8 mouse cellular contexts compared by ENCODE assay signal in genomic region chr4:49059021-49059401, GRCm38 (mm10). TPM values are rescaled to one million over a fixed set of nuclear protein-coding genes. Genes with fewer than 3 reads are reported as not detected.
DNase-seq lines count a peak whose midpoint lies in the region; ATAC-seq and TF ChIP-seq lines count a peak whose summit lies in the region.

Gene Plppr1 (plus strand): TSS chr4:49059273.

- H3K4me1 ChIP-seq in embryonic facial prominence, embryonic 11.5 days (ENCODE audit: control insufficient read depth, insufficient read depth, low read length), result no peaks in the 10 kb centered on the region; the same call in 1 of the 2 replicates
- H3K4me1 ChIP-seq in hindbrain, embryonic 13.5 days (replicated peaks), result peaks cover 41% of the 10 kb centered on the region
- H3K4me1 ChIP-seq in midbrain, postnatal 0 days (ENCODE audit: insufficient read depth, low read length), result peaks cover 13% of the 10 kb centered on the region; the same call in 1 of the 2 replicates

- H3K36me3 ChIP-seq in embryonic facial prominence, embryonic 11.5 days (replicated peaks; ENCODE audit: control insufficient read depth, insufficient read depth, low read depth, low read length), result no peaks in the 10 kb centered on the region
- no peaks in the 10 kb centered on the region for H3K36me3 ChIP-seq in hindbrain, embryonic 13.5 days
- no peaks in the 10 kb centered on the region for H3K36me3 ChIP-seq in midbrain, postnatal 0 days (ENCODE audit: insufficient read depth, low read length)

- WGBS in embryonic facial prominence, embryonic 11.5 days, result under 1% methylated on average over 21 of the region's 21 CpGs
- under 1% methylated on average over 21 of the region's 21 CpGs for WGBS in hindbrain, embryonic 13.5 days
- 0% methylated on average over 20 of the region's 21 CpGs for WGBS in midbrain, postnatal 0 days

- H3K4me3 ChIP-seq in embryonic facial prominence, embryonic 11.5 days (ENCODE audit: low read depth, low read length), result peak within 1 kb of the TSS; percentile 61
- H3K4me3 ChIP-seq in hindbrain, embryonic 13.5 days, result peak within 1 kb of the TSS; percentile 88
- peak within 1 kb of the TSS; percentile 78 for H3K4me3 ChIP-seq in midbrain, postnatal 0 days (ENCODE audit: low read depth, low read length)

- peak; percentile 5 for DNase-seq in ovary, postnatal 10 days (ENCODE audit: low spot score)
- DNase-seq in ovary, adult 18-20 months (ENCODE audit: low spot score), result no peak
- peak; percentile 80 for DNase-seq in embryonic facial prominence, embryonic 11.5 days (ENCODE audit: low spot score)
- peak; percentile 17 to 29 for DNase-seq in left cerebral cortex, adult 8-10 months (ENCODE audit: low spot score in 2 of 2)
- DNase-seq in midbrain, postnatal 0 days (ENCODE audit: low spot score), result peak; percentile 84
- DNase-seq in urinary bladder, postnatal 14 days (ENCODE audit: low spot score), result no peak
- DNase-seq in B cell, adult 2 months, result no peak

- ATAC-seq in embryonic facial prominence, embryonic 11.5 days (replicated peaks; ENCODE audit: insufficient number of reproducible peaks, low FRiP score, low TSS enrichment, low read depth), result peak; percentile 90
- ATAC-seq in hindbrain, embryonic 13.5 days (ENCODE audit: low FRiP score), result peak; percentile 91
- peak; percentile 87 for ATAC-seq in midbrain, postnatal 0 days (ENCODE audit: low FRiP score)

- H3K27me3 ChIP-seq in embryonic facial prominence, embryonic 11.5 days (ENCODE audit: control insufficient read depth, insufficient read depth, low read length), result peaks cover 7% of the 10 kb centered on the region
- H3K27me3 ChIP-seq in hindbrain, embryonic 13.5 days, result peaks cover 8% of the 10 kb centered on the region; the same call in 1 of the 2 replicates
- no peaks in the 10 kb centered on the region; the same call in 1 of the 2 replicates for H3K27me3 ChIP-seq in midbrain, postnatal 0 days (ENCODE audit: insufficient read depth, low read length)

- H3K4me2 ChIP-seq in embryonic facial prominence, embryonic 11.5 days (ENCODE audit: low read depth, low read length), result peak within 1 kb of the TSS; percentile 94
- H3K4me2 ChIP-seq in hindbrain, embryonic 13.5 days, result peak within 1 kb of the TSS; percentile 72
- peak within 1 kb of the TSS; percentile 79 for H3K4me2 ChIP-seq in midbrain, postnatal 0 days (ENCODE audit: low read depth, low read length, poor library complexity, severe bottlenecking)

- H3K27ac ChIP-seq in embryonic facial prominence, embryonic 11.5 days (replicated peaks; ENCODE audit: low read depth, low read length), result no peak within 1 kb of the TSS
- H3K27ac ChIP-seq in hindbrain, embryonic 13.5 days, result peak within 1 kb of the TSS; percentile 97
- H3K27ac ChIP-seq in midbrain, postnatal 0 days (ENCODE audit: low read depth, low read length), result peak within 1 kb of the TSS; percentile 82

- TF ChIP-seq CTCF in midbrain, postnatal 0 days (IDR thresholded peaks at IDR 0.05), result no peak; the same call in 1 of the 2 replicates

- H3K9me3 ChIP-seq in embryonic facial prominence, embryonic 11.5 days (replicated peaks; ENCODE audit: control insufficient read depth, low read length), result no peaks in the 10 kb centered on the region
- no peaks in the 10 kb centered on the region for H3K9me3 ChIP-seq in hindbrain, embryonic 13.5 days
- H3K9me3 ChIP-seq in midbrain, postnatal 0 days (ENCODE audit: low read length), result no peaks in the 10 kb centered on the region

- peak within 1 kb of the TSS; percentile 43 for H3K9ac ChIP-seq in embryonic facial prominence, embryonic 11.5 days (replicated peaks; ENCODE audit: low read length)
- peak within 1 kb of the TSS; percentile 93 for H3K9ac ChIP-seq in hindbrain, embryonic 13.5 days
- peak within 1 kb of the TSS; percentile 83 for H3K9ac ChIP-seq in midbrain, postnatal 0 days (replicated peaks; ENCODE audit: low read length, poor library complexity, severe bottlenecking)

RNA-seq across cellular contexts. Expression of gene Plppr1, which starts in this region (rescaled TPM):
- 3.8 and 4.7 TPM in 2 replicates for polyA plus RNA-seq in embryonic facial prominence, embryonic 11.5 days (2014; fragmentation: Nextera tagmentation; extraction: Ambion mirVana)
- polyA plus RNA-seq in hindbrain, embryonic 13.5 days (2015; fragmentation: Nextera tagmentation; extraction: Ambion mirVana), result 55.1 and 59.2 TPM in 2 replicates
- total RNA-seq in left cerebral cortex, adult 8-10 months (2022), result 10 to 100 TPM; 14.4 to 16.5 (median 15.5) TPM
- total RNA-seq in midbrain, postnatal 0 days (2014; rRNA removed), result 41.0 and 51.6 TPM in 2 replicates
- polyA plus RNA-seq in midbrain, postnatal 0 days (2015; fragmentation: Nextera tagmentation; extraction: Ambion mirVana), result 54.6 and 55.1 TPM in 2 replicates

Comparison
In these comparisons a context has a peak if more than half of its experiments do, and no peak if none do; other contexts are left out.
1. DNase-seq: peak in ovary, postnatal 10 days (single experiment), embryonic facial prominence, embryonic 11.5 days (single experiment), left cerebral cortex, adult 8-10 months (2 of 2) and midbrain, postnatal 0 days (single experiment); none in ovary, adult 18-20 months (single experiment), urinary bladder, postnatal 14 days (single experiment) and B cell, adult 2 months (0 of 2).
2. H3K9ac ChIP-seq: peak in every context shown above with its lines; median percentile 93 in hindbrain, embryonic 13.5 days; 83 in midbrain, postnatal 0 days; 43 in embryonic facial prominence, embryonic 11.5 days.
3. Peak in every context shown above with its lines, with median percentiles within 50 percentile points of each other: ATAC-seq, H3K4me2 ChIP-seq and H3K4me3 ChIP-seq.